Mouse (Mus musculus): ENCODE measurements around the gene Gm20604. TPM values are rescaled to one million over a fixed set of nuclear protein-coding genes. Genes with fewer than 3 reads are reported as not detected.
A peak's percentile ranks its signal among the peaks of the same experiment; 100 is the strongest.

The Gm20604 gene
- 1 to 10 TPM; 3.8 to 4.9 TPM for total RNA-seq (2021)

- intact Hi-C loops (cut with DNase I) = loop anchor here (2.0 kb wide), 1 partner anchor 120 kb away; the partner anchor contains the start of gene Btbd7
- no peak for DNase-seq (ENCODE audit: low spot score)
Observed at GRCm38 (mm10) chr12:102758403-102758756, at the start of gene Gm20604. TSS of gene Gm20604 (minus strand) at chr12:102758672.

- intact Hi-C loops (cut with DNase I) = no loop called here
- no peak for DNase-seq (ENCODE audit: low spot score)
Observed at GRCm38 (mm10) chr12:102799528-102799927, 41.1 kb upstream of the Gm20604 start.

GRCm38 (mm10) chr12:102787927-102788326 is 29.5 kb upstream of the Gm20604 start:
- no peak for DNase-seq (ENCODE audit: low spot score)
- intact Hi-C loops (cut with DNase I) = no loop called here

- no peak for DNase-seq (ENCODE audit: low spot score)
- intact Hi-C loops (cut with DNase I) = no loop called here
Observed at GRCm38 (mm10) chr12:102785593-102785985, 27.1 kb upstream of the Gm20604 start.

GRCm38 (mm10) chr12:102784899-102785592 is 26.6 kb upstream of the Gm20604 start:
- intact Hi-C loops (cut with DNase I) = no loop called here
- DNase-seq (ENCODE audit: low spot score) = no peak

GRCm38 (mm10) chr12:102782841-102783240 is 24.4 kb upstream of the Gm20604 start:
- intact Hi-C loops (cut with DNase I) = no loop called here
- DNase-seq (ENCODE audit: low spot score) = no peak

GRCm38 (mm10) chr12:102779452-102779851 is 21.0 kb upstream of the Gm20604 start:
- DNase-seq (ENCODE audit: low spot score) = no peak
- intact Hi-C loops (cut with DNase I) = no loop called here

GRCm38 (mm10) chr12:102778151-102778550 is 19.7 kb upstream of the Gm20604 start:
- intact Hi-C loops (cut with DNase I) = no loop called here
- no peak for DNase-seq (ENCODE audit: low spot score)

- intact Hi-C loops (cut with DNase I) = no loop called here
- DNase-seq (ENCODE audit: low spot score) = no peak
Observed at GRCm38 (mm10) chr12:102776035-102776434, 17.6 kb upstream of the Gm20604 start.

- no peak for DNase-seq (ENCODE audit: low spot score)
- intact Hi-C loops (cut with DNase I) = no loop called here
Observed at GRCm38 (mm10) chr12:102772676-102773075, 14.2 kb upstream of the Gm20604 start.

GRCm38 (mm10) chr12:102771601-102772000 is 13.1 kb upstream of the Gm20604 start:
- no peak for DNase-seq (ENCODE audit: low spot score)
- intact Hi-C loops (cut with DNase I) = no loop called here

- no peak for DNase-seq (ENCODE audit: low spot score)
Observed at GRCm38 (mm10) chr12:102769000-102769399, 10.5 kb upstream of the Gm20604 start.

GRCm38 (mm10) chr12:102763696-102764095 is 5.2 kb upstream of the Gm20604 start:
- no peak for DNase-seq (ENCODE audit: low spot score)
- intact Hi-C loops (cut with DNase I) = no loop called here

More at GRCm38 (mm10) chr12:102769000-102769399, 10.5 kb upstream of the Gm20604 start:
- intact Hi-C loops (cut with DNase I) = no loop called here

GRCm38 (mm10) chr12:102761668-102762067 is 3.2 kb upstream of the Gm20604 start:
- no peak for DNase-seq (ENCODE audit: low spot score)
- intact Hi-C loops (cut with DNase I) = no loop called here

- intact Hi-C loops (cut with DNase I) = loop anchor here (2.0 kb wide), 1 partner anchor 120 kb away; the partner anchor contains the start of gene Btbd7
- no peak for DNase-seq (ENCODE audit: low spot score)
Observed at GRCm38 (mm10) chr12:102758936-102759335, 464 bp upstream of the Gm20604 start.

GRCm38 (mm10) chr12:102757689-102758402 is 626 bp downstream of the Gm20604 start, which contains the start of the genes Gm28051, Gon7 and Ubr7:
TSS of gene Gm28051 (minus strand) at chr12:102757765.
TSS of gene Gon7 (minus strand) at chr12:102757803.
TSS of gene Ubr7 (plus strand) at chr12:102757967.
- intact Hi-C loops (cut with DNase I) = loop anchor here (2.0 kb wide), 2 partner anchors 15 to 121 kb away; partner anchors contain the start of genes Btbd7, Moap1 and Tmem251
- peak; percentile 94 for DNase-seq (ENCODE audit: low spot score)

GRCm38 (mm10) chr12:102757055-102757688 is 1.3 kb downstream of the Gm20604 start:
- intact Hi-C loops (cut with DNase I) = loop anchor here (2.0 kb wide), 1 partner anchor 14 kb away; the partner anchor contains the start of genes Moap1 and Tmem251
- DNase-seq (ENCODE audit: low spot score) = no peak

GRCm38 (mm10) chr12:102756304-102756703 is 2.2 kb downstream of the Gm20604 start:
- DNase-seq (ENCODE audit: low spot score) = no peak
- intact Hi-C loops (cut with DNase I) = loop anchor here (2.0 kb wide), 1 partner anchor 14 kb away; the partner anchor contains the start of genes Moap1 and Tmem251

GRCm38 (mm10) chr12:102748256-102748655 is 10.2 kb downstream of the Gm20604 start:
- no peak for DNase-seq (ENCODE audit: low spot score)
- intact Hi-C loops (cut with DNase I) = no loop called here

GRCm38 (mm10) chr12:102744839-102745238 is 13.6 kb downstream of the Gm20604 start:
- intact Hi-C loops (cut with DNase I) = loop anchor here (5.0 kb wide), 1 partner anchor 132 kb away; the partner anchor contains the start of gene Btbd7
- no peak for DNase-seq (ENCODE audit: low spot score)
